Mouse (Mus musculus): ENCODE data around the gene Klk13. TPM values are rescaled to one million over a fixed set of nuclear protein-coding genes. Genes with fewer than 3 reads are reported as not detected.
"Not testable (repeated sequence)": the region's sequence is repeated elsewhere in the genome, so short reads cannot be mapped to it uniquely, and the experiment has no call there.

Gene Klk13
- not detected in 2 replicates for polyA plus RNA-seq (2012; ENCODE audit: insufficient read depth, low replicate concordance)

- Histone ChIP-seq H3K36me3 (replicated peaks; ENCODE audit: low read length) (no peaks in the 10 kb centered on the region), H3K4me1 (no peaks in the 10 kb centered on the region), H3K27me3 (replicated peaks) (peaks cover 17% of the 10 kb centered on the region), H3K9me3 (no peaks in the 10 kb centered on the region), H3K4me3 (replicated peaks) (no peak within 1 kb of the TSS)
- no peak for TF ChIP-seq FLI1 (IDR thresholded peaks at IDR 0.05; ENCODE audit: low read length)
- TF ChIP-seq GATA1 (IDR thresholded peaks at IDR 0.05; ENCODE audit: borderline replicate concordance, low read length): no peak
Observed at GRCm38 (mm10) chr7:43712267-43712666, at the start of gene Klk13. Klk13 (plus strand) TSS chr7:43712567.

- H3K9me3 ChIP-seq: no peaks in the 10 kb centered on the region
- H3K4me1 ChIP-seq: peaks cover 17% of the 10 kb centered on the region
- H3K4me3 ChIP-seq (replicated peaks): no peak overlapping the region
- no peaks in the 10 kb centered on the region for H3K36me3 ChIP-seq (replicated peaks; ENCODE audit: low read length)
- TF ChIP-seq FLI1 (IDR thresholded peaks at IDR 0.05; ENCODE audit: low read length) (no peak), GATA1 (IDR thresholded peaks at IDR 0.05; ENCODE audit: borderline replicate concordance, low read length) (no peak)
- H3K27me3 ChIP-seq (replicated peaks): peaks cover 15% of the 10 kb centered on the region
Observed at GRCm38 (mm10) chr7:43662804-43663203, 49.6 kb upstream of the Klk13 start.

GRCm38 (mm10) chr7:43667221-43667620, 45.1 kb upstream of the Klk13 start:
- not testable (repeated sequence) for H3K27me3 ChIP-seq (replicated peaks); H3K9me3 ChIP-seq; H3K36me3 ChIP-seq (replicated peaks; ENCODE audit: low read length); H3K4me3 ChIP-seq (replicated peaks)
- peaks cover 16% of the 10 kb centered on the region for H3K4me1 ChIP-seq

DNA sequence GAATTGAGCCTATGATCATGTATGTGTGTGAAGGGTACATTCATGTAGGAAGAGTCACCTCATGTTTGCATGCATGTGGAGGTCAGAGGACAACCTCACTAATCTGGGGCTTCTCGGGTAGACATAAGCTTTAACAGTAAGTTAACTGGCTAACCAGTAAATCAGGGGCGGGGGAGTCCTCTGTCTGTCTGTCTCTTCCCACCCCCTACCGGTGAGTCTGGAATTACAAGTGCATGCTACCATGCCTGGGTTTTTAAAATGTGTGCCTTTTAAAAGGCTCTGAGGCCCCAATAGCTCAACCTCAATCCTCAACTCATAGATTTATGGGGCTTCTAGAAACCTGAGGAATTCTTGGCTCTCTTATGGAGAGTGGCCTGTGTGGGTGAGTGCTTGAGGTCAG, 43.8 kb upstream of the Klk13 start:
- TF ChIP-seq GATA1 (IDR thresholded peaks at IDR 0.05; ENCODE audit: borderline replicate concordance, low read length) (no peak), FLI1 (IDR thresholded peaks at IDR 0.05; ENCODE audit: low read length) (no peak)
- Histone ChIP-seq H3K4me3 (replicated peaks) (no peak overlapping the region), H3K9me3 (no peaks in the 10 kb centered on the region), H3K27me3 (replicated peaks) (peaks cover 5% of the 10 kb centered on the region), H3K36me3 (replicated peaks; ENCODE audit: low read length) (no peaks in the 10 kb centered on the region), H3K4me1 (peaks cover 19% of the 10 kb centered on the region)

GRCm38 (mm10) chr7:43671064-43671808, 41.1 kb upstream of the Klk13 start:
- peaks cover 25% of the 10 kb centered on the region for H3K4me1 ChIP-seq
- H3K4me3 ChIP-seq (replicated peaks): peak overlapping the region; percentile 95
- peaks cover 24% of the 10 kb centered on the region for H3K36me3 ChIP-seq (replicated peaks; ENCODE audit: low read length)
- peaks cover 3% of the 10 kb centered on the region for H3K27me3 ChIP-seq (replicated peaks)
- H3K9me3 ChIP-seq: peaks cover 10% of the 10 kb centered on the region
- TF ChIP-seq FLI1 (IDR thresholded peaks at IDR 0.05; ENCODE audit: low read length) (no peak), GATA1 (IDR thresholded peaks at IDR 0.05; ENCODE audit: borderline replicate concordance, low read length) (no peak)

- no peak for TF ChIP-seq GATA1 (IDR thresholded peaks at IDR 0.05; ENCODE audit: borderline replicate concordance, low read length)
- no peak for TF ChIP-seq FLI1 (IDR thresholded peaks at IDR 0.05; ENCODE audit: low read length)
- no peaks in the 10 kb centered on the region for H3K27me3 ChIP-seq (replicated peaks)
- H3K36me3 ChIP-seq (replicated peaks; ENCODE audit: low read length): peaks cover 32% of the 10 kb centered on the region
- H3K4me3 ChIP-seq (replicated peaks): peak within 1 kb of the TSS; percentile 95
- H3K4me1 ChIP-seq: peaks cover 25% of the 10 kb centered on the region
- peaks cover 18% of the 10 kb centered on the region for H3K9me3 ChIP-seq
Observed at GRCm38 (mm10) chr7:43671809-43672580, 40.4 kb upstream of the Klk13 start, which contains the start of gene Ctu1. Ctu1 (plus strand) TSS chr7:43672016.

DNA sequence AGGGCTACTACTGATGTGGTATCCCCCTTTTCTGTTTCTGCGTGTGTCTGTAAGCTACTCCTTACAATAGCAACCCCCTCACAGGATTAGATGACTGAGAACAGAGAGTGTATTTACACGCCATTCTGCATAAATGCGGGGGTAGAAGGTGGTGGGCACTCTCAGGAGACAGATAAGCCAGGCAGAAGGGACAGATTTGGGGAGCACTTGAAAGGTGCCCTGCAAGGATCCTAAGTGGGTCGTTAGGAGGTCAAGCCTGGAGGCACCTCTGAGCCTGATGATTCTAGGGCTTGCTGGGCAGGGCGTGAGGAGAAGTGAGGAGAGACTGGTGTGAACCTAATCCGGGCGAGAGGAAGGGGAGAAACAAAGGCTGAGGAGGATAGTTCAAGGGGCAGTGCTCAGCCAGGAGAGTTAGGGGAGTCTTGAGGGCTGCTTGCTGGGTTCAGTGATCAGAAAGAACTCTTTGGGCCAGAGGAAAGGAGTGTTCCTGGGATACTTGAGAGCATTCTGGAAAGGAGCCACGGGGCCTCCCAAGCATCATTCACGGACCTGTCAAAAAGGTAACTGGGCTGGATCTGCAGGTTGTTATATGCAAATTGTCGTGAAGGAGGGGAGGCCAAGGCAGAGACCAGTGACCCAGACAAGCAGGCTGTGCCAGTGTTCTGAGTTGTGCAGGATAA, 39.6 kb upstream of the Klk13 start:
- Histone ChIP-seq H3K4me1 (peaks cover 25% of the 10 kb centered on the region), H3K36me3 (replicated peaks; ENCODE audit: low read length) (peaks cover 39% of the 10 kb centered on the region), H3K27me3 (replicated peaks) (no peaks in the 10 kb centered on the region), H3K4me3 (replicated peaks) (peak overlapping the region; percentile 95), H3K9me3 (peaks cover 24% of the 10 kb centered on the region)
- TF ChIP-seq GATA1 (IDR thresholded peaks at IDR 0.05; ENCODE audit: borderline replicate concordance, low read length): no peak
- no peak for TF ChIP-seq FLI1 (IDR thresholded peaks at IDR 0.05; ENCODE audit: low read length)

DNA sequence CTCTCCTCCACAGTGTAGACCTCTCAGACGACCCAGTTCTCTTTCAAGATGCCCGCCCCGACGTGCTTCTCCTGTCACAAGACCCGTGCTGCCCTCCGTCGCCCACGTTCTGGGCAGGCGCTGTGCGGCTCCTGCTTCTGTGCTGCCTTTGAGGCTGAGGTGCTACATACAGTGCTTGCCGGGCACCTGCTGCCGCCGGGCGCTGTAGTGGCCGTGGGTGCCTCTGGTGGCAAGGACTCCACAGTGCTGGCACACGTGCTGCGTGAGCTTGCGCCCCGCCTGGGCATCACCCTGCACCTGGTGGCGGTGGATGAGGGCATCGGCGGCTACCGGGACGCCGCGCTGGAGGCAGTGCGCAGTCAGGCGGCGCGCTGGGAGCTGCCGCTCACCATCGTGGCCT, 37.3 kb upstream of the Klk13 start:
- Histone ChIP-seq H3K27me3 (replicated peaks) (no peaks in the 10 kb centered on the region), H3K9me3 (peaks cover 24% of the 10 kb centered on the region), H3K4me3 (replicated peaks) (peak overlapping the region; percentile 14), H3K4me1 (peaks cover 25% of the 10 kb centered on the region), H3K36me3 (replicated peaks; ENCODE audit: low read length) (peaks cover 47% of the 10 kb centered on the region)
- no peak for TF ChIP-seq GATA1 (IDR thresholded peaks at IDR 0.05; ENCODE audit: borderline replicate concordance, low read length)
- TF ChIP-seq FLI1 (IDR thresholded peaks at IDR 0.05; ENCODE audit: low read length): no peak

DNA sequence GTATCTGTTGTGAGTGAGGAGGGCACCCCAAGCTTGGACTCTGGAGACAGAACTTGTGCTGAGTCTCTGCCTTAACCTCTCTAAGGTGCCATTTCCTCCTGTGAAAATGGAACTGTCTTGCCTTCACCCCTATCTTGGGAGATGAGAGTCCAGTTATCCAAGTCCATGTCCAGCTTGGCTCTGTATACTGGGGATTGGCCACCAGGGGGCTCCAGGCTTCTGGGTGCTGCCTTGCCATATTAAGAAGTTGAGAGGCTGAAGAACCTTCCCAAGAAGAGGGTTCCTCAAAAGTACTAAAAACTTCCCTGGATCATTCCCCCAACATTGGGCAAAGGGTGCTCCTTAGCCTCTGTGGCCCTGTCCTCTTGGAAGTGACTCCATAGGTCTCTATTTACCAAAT, 33.9 kb upstream of the Klk13 start:
- TF ChIP-seq FLI1 (IDR thresholded peaks at IDR 0.05; ENCODE audit: low read length) (no peak), GATA1 (IDR thresholded peaks at IDR 0.05; ENCODE audit: borderline replicate concordance, low read length) (no peak)
- Histone ChIP-seq H3K4me1 (peaks cover 10% of the 10 kb centered on the region), H3K36me3 (replicated peaks; ENCODE audit: low read length) (peaks cover 47% of the 10 kb centered on the region), H3K4me3 (replicated peaks) (no peak overlapping the region), H3K9me3 (peaks cover 24% of the 10 kb centered on the region), H3K27me3 (replicated peaks) (peaks cover 5% of the 10 kb centered on the region)

Measured in megakaryocyte, embryonic 14.5 days (primary cell).